Mouse (Mus musculus): ENCODE measurements at regions not wholly inside any gene's neighbourhood (a gene's known extent, or its start where the extent isn't known, plus 50 kb on each side); places are given as distances from the start of the nearest gene placed in this dataset.

- DNase-seq (ENCODE audit: low read depth, low spot score), result no peak
Measured at GRCm38 (mm10) chr8:80422190-80422589, 71.4 kb upstream of the Gypa start.

DNA sequence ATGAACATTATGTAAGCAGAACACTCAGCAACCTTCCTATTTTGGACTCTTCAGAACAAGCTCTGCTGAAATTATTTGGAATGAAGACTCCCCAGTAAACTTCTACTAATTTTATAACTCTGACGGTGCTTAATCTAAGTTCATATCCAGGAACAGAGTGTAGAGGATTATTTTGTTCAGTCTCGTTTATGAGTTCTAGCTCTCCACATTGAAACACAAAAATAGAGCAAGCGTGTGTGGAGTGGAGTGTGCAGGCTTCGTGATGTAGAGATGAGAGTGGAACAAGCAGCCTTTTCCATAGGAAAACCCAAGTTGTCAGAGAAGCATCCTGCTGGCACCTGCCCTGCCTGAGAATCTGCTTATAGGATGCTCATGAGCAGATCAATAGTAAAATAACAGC is 77.5 kb upstream of the Gypa start:
- no peak for DNase-seq (ENCODE audit: low read depth, low spot score)

- no peak for DNase-seq (ENCODE audit: low read depth, low spot score)
Measured at GRCm38 (mm10) chr8:80399594-80400207, 93.9 kb upstream of the Gypa start.

DNA sequence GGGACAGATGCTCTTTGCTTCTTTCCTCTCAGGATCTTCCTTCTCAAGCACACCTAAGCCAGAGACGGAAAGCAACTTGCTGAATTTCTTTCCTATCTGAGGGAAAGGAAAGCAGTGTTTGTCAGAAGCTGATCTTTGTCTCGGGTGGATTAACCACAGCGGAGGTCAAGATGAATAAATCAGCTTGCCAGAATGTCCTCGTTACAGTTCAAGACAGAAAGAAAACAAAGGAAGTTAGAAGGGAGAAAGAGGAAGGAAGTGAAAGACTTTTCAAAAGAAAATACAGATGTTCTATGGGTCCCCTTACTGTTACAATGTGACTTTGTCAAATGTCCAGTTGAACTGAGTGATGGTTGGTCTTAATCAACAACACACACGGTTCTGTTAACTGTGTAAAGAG is 98.6 kb upstream of the Gypa start:
- no peak for DNase-seq (ENCODE audit: low read depth, low spot score)

- DNase-seq (ENCODE audit: low read depth, low spot score), result no peak
Measured at GRCm38 (mm10) chr8:80393111-80393510, 100.5 kb upstream of the Gypa start.

- no peak for DNase-seq (ENCODE audit: low read depth, low spot score)
Measured at GRCm38 (mm10) chr8:80369221-80369620, 124.4 kb upstream of the Gypa start.

GRCm38 (mm10) chr8:80364059-80364458 is 129.5 kb upstream of the Gypa start:
- DNase-seq (ENCODE audit: low read depth, low spot score), result no peak

GRCm38 (mm10) chr8:80343299-80343698 is 150.3 kb upstream of the Gypa start:
- no peak for DNase-seq (ENCODE audit: low read depth, low spot score)

DNA sequence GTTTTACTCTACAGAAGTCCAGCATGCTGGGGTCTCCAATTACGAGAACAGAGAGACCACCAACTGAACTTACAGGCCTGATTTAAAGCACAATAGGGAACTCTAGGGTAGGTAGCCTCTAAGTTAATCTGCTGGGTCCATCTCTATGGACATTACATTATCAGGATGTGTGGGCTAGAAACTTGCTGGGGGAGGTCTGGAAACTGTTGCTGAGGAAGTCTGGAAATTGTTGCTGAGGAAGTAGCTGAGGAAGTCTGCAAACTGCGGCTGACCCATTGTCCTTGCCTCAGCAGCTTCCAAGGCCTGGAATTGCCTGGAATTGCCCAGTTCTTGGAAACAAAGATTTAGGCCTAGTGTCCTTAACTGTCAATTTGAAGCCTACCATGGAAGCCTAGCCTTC is 155.7 kb upstream of the Gypa start:
- no peak for DNase-seq (ENCODE audit: low read depth, low spot score)

DNA sequence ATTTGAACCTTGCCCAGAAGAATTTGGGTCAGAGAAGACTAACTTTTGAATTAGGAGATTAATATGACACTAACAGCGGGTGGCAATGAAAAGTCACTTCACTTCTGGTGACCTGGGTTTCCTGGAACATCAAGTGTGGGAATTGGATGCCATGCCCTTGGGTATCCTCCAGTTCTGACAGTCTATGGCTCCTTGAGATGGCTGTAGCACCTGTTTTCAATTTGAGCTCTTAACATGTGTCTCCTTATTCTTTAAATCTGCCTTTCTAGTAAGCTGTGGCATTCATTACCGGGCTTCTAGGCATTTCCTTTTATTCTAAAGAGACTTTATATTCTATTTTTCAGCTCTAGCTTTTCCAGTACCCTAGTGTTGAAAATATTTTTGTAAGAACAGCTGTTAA is 164.9 kb upstream of the Gypa start:
- no peak for DNase-seq (ENCODE audit: low read depth, low spot score)

GRCm38 (mm10) chr8:80325859-80326258 is 167.7 kb upstream of the Gypa start:
- no peak for DNase-seq (ENCODE audit: low read depth, low spot score)

- DNase-seq (ENCODE audit: low read depth, low spot score), result no peak
Measured at GRCm38 (mm10) chr8:80325132-80325531, 168.4 kb upstream of the Gypa start.

DNA sequence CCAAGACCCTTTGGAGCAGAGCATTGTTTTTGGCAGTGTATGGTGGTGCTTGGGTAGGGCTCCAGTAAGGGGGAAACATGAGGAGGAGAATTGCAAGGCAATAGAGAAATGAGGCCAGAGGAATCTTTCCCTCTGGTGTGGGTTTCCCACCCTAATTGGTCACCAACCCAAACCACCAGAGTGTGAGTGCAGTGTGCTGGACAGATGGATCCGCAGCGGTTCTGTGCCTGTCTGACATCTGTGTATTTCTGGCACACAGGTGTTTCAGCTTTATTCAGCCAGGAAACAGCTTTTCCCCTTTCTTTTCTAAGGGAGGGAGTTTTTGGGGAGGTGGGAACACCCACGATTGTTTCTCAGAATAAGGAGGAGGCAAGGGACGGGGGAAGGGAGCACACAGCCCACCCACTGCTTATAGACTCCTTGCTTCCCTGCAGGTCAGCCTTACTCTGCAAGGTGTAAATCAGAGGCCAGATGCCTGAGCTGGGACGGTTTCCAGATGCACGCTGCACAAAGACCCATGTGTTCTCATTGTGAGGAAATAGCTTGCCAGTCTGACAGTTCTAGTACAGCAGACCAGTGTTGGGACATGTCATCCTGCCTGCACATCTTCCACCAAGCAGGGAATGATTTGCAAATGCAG is 175.2 kb upstream of the Gypa start:
- no peak for DNase-seq (ENCODE audit: low read depth, low spot score)

GRCm38 (mm10) chr8:80315371-80315770 is 178.2 kb upstream of the Gypa start:
- peak; percentile 14 for DNase-seq (ENCODE audit: low read depth, low spot score)

- DNase-seq (ENCODE audit: low read depth, low spot score), result peak; percentile 86
Measured at GRCm38 (mm10) chr8:80314826-80315225, 178.8 kb upstream of the Gypa start.

DNA sequence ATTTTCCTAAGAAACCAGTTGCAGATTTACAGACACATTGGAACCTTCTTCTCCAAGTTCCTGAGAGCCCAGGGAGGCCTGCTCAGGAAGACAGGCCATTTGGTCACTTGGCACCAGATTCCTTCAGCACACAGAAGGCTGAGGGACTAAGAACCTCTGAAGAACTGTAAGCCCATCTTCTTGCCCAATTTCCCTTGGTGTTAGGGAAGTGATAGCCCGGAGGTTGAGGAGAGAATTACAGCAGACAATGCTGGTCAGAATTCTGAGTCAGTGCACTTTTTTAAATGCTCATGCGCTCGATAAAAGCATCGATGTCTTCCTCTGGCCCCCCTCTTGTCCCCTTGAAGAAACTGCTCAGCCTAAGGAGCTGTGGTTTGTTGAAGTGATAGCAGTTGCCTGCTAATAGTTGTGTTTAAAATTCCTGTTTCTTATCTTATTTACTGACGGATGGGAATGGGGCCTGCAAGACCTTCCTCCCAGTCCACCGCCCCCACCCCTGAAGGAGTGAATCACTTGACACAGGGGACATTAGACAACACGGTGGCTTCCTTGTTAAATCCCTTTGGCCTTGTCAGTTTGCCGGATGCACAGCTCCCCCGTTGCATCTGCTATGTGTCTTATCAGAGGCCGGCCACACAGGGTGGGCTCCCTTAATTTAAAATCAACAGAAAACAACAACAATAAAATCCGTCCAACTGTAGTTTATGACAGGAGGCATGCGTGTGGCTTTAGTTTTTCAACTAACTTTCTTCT is 179.5 kb upstream of the Gypa start:
- no peak for DNase-seq (ENCODE audit: low read depth, low spot score)

DNA sequence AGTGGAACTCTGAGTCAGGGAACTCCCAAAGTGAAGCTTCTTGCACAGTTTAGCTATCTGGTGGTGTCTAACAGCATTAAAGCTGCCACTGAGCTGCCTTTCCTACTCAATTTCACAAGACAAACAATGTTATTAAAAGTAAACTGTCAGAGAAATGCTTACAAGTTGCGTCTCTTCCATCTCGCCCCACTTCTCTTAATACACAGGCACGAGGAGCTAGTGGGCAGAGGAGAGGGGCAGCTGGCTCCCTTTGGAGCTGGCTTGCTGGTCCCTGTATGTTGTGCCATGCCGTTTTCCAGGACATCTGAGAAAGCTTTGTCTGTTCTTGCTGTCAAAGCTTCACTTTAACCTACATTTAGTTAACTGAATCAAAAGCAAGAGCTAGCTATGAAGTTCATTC is 185.8 kb upstream of the Gypa start:
- no peak for DNase-seq (ENCODE audit: low read depth, low spot score)

DNA sequence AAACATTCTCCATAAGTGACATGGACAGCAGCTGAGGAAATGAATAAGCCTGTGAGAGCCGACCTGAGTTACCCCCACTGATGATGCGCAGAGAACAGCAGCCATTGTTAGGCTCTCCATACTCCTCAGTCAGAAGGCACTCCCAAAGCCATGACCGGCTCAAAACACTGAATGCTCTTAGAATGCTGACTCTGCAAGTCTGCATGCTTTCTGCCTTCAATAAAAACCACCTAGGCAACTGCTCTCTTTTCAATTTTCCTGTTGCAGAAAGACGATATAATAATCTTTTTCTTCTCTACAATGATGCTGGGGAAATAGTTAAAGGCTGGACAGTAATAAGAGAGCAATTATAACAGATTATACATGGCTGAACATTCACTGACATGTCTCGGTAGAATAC is 195.0 kb upstream of the Gypa start:
- DNase-seq (ENCODE audit: low read depth, low spot score), result no peak

GRCm38 (mm10) chr8:80290311-80290710 is 203.3 kb upstream of the Gypa start:
- no peak for DNase-seq (ENCODE audit: low read depth, low spot score)

GRCm38 (mm10) chr8:80289282-80289681 is 204.3 kb upstream of the Gypa start:
- no peak for DNase-seq (ENCODE audit: low read depth, low spot score)

- no peak for DNase-seq (ENCODE audit: low read depth, low spot score)
Measured at GRCm38 (mm10) chr8:80268910-80269460, 211.2 kb upstream of the Hhip start.

- no peak for DNase-seq (ENCODE audit: low read depth, low spot score)
Measured at GRCm38 (mm10) chr8:80264915-80265314, 207.1 kb upstream of the Hhip start.

GRCm38 (mm10) chr8:80263468-80263945 is 205.7 kb upstream of the Hhip start:
- DNase-seq (ENCODE audit: low read depth, low spot score), result no peak

All from 3T3-L1 (cell line).